Mouse (Mus musculus) brown adipose tissue, adult 24 weeks (tissue): ENCODE measurements around the gene Sars. TPM values are rescaled to one million over a fixed set of nuclear protein-coding genes. Genes with fewer than 3 reads are reported as not detected.

ENCODE experiments used
- H3K27ac ChIP-seq: fragments of 200-500 bp; replicated peaks from 2 replicates; pipeline ENCODE4 v1.5.1; 2012; ENCODE audit warnings: low read depth, mild to moderate bottlenecking, low read length
- H3K4me1 ChIP-seq: fragments of 200-500 bp; 2 replicates; pipeline ENCODE4 v1.6.1; 2012; ENCODE audit warnings: low read length, mixed read lengths; ENCODE audit not compliant: control insufficient read depth, insufficient read depth, insufficient read length
- H3K4me3 ChIP-seq: fragments of 200-500 bp; 2 replicates; pipeline ENCODE4 v1.5.1; 2012; ENCODE audit warnings: low read depth, mild to moderate bottlenecking, low read length, moderate library complexity; ENCODE audit not compliant: insufficient read depth
- polyA plus RNA-seq: library from polyadenylated mRNA; stranded (reverse); fragments of >200 nt; gene quantifications from 2 replicates; pipeline ENCODE4 v1.2.4, GENCODE M21; 2012; ENCODE audit not compliant: missing spikeins, insufficient read depth, insufficient read length

The Sars gene
- polyA plus RNA-seq, 1 experiment: 87.8 TPM

DNA sequence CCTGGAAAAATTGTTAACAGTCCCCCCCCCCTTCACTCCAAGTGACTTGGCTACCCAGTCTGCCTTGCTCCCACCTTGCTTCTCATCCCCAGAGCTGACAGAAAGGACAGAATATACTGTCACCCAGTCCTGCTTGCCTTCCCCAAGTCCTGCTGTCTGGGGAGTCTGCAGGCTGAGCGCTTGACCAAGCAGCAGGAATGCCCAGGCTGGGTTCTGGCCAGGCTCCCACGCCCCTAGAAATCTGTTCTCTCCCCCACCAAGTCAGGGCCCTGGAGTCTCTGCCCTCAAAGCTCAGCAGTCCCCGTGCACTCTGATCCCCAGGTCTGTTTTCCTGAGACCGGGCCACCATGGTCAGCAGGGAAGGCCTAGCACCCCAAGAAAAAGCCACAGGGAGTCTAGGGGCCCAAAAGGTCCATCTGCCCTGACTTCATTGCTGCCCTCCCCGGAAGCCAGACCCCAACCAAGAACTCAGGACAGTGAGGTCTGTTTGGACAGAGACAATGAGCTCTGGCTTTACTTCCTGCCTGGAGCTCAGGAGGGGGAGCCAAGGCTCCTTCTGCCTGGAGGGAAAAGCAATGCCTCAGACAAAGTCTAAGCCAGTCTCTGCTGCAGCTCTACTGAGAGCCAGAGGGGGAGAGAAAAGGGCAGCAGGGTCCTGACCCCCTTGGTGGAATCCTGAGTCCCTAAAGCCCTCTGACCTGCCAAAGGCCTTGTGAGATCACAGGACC is 33.8 kb downstream of the Sars start:
- Histone ChIP-seq H3K4me3 (no peak overlapping the region), H3K4me1 (no peaks in the 10 kb centered on the region; the same call in 1 of the 2 replicates), H3K27ac (no peak overlapping the region)

DNA sequence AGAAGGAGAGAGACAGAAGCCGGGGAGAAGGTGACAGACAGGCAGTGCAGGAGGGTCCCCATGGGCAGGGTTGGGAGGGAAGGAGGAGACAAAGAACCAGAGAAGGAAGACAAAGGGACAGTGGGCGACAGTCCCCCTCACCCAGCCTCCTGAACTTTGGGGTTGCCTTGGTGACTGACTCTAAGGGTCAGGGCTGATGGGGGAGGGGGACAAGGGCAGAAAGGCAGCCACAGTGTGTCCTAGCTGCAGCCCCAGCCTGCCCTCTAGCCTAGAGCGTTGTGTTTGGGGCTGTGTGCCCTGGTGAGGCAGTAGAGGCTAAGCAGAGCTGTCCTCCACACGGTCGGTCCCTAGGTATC is 34.7 kb downstream of the Sars start:
- H3K27ac ChIP-seq: no peak overlapping the region
- no peak overlapping the region for H3K4me3 ChIP-seq
- H3K4me1 ChIP-seq: no peaks in the 10 kb centered on the region; the same call in 1 of the 2 replicates

DNA sequence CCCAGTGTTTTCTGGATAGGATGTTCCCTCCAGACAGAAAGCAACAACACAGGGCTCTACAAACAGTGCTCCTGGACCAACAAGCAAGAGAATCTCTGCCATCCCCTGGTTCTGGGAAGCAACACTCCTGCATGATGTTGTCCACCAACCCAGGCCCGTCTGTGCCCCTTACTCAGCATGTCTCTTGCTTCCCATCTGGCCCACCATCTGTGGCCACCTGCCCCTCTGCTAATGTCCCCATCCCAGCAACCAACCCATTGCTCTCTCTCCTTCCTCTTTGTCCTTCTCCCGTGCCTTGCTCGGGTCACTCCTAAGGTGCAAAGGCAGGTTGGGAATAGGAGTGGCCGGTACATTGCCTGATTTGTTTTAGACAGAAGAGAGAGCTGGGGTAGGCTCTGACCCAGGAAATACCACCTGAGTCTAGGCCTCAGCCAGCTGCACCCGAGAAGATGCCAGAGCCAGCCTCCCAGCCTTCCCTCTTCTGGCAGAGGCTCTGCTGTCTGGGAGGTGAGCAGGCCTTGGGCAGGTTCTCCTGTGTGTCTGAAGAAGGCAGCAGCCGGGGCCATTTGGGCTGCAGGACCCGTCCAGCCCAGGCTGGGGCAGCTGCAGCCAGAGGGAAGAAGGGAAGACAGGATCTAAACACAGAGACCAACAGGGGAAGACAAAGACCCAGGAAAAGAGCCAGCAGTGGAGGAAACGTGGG is 35.2 kb downstream of the Sars start:
- H3K27ac ChIP-seq: no peak overlapping the region
- H3K4me1 ChIP-seq: no peaks in the 10 kb centered on the region
- no peak overlapping the region for H3K4me3 ChIP-seq

DNA sequence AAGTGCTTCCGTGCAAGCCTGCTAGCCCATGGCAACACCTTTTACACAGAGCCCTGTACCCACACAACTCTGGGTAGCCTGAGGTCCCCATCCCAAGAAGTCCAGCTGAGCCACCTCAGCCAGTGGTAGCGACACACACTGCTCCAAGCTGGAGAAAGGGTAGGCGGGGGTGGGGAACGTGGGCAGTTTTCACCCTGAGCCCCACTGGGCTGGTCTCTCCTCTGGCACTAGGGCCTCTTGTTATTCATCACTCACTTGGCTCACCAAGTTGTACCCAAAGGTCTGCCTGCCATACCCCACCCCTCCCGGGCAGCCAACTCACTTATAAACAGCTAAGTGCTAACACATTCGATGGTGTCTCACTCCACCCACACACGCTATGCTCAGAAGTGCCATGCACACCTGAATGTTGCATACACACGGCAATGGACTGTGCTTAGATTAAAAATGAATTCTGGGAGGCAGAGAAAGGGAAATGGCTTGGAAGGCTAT is 36.4 kb downstream of the Sars start:
- no peak overlapping the region for H3K4me3 ChIP-seq
- H3K4me1 ChIP-seq: no peaks in the 10 kb centered on the region

DNA sequence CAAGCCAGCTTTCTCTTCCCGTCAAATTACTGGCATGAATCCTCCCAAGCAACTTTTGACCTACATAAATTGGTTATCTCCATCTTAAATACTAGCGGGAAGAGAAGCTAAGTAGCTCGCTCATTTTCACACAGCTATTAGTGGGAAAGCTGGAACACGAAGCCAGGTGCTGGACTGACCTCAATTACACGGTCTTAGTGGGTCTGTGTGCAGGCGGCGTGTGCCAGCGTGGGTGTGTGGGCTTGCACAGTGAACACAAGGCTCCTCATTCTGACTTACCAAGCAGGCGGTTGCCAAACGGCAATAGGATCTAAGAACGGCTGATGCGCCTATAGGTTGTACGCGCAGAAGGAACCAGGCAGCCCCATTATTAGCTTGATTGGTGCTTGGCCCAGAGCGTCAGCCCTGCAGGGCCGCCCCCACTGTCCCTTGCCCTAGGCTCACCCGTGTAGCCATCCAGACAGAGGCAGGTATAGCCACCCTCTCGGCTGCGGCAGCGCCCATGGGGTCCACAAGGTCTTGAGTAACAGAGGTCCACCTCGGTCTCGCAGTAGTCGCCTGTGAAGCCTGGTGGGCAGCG is 38.6 kb downstream of the Sars start:
- Histone ChIP-seq H3K4me3 (no peak overlapping the region), H3K4me1 (no peaks in the 10 kb centered on the region)

More for the DNA sequence above, 36.4 kb downstream of the Sars start:
- H3K27ac ChIP-seq: no peak overlapping the region

DNA sequence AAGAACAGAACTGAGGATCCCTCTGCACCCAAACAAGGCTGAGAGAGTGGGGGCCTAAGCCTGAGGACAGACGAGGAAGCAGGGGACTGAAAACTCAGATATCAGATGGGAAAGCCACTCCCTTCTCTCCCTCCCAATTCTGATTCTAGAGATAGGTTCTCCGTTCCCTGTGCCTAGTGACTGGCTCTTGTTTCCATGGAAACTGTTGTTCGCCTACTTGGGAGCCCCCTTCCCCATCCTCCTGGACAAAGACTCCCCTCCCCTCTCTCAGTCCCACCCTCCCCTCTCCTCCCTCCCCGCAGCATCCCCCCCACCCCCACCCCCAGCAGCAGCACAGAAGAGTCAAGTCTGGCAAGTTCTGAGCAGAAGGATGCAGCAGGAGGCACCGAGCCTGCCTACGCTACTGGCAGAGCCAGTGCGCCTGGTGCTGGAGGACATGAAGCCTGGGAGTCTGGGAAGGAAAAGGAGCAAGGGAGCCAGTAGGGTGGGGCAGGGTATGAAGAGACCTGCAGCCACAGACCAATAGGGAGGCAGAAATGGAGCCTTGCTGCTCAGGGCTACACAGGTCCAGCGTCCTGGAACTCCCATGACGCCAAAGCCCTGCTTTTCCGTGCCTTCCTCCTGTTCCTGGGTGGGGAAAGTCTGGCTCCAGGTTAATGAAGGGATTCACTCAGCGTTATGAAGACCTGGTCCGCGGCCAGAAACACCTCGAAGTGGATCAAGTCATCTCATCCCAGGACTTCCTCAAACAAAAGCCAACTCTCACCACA is 39.3 kb downstream of the Sars start:
- Histone ChIP-seq H3K4me3 (no peak overlapping the region), H3K27ac (no peak overlapping the region), H3K4me1 (no peaks in the 10 kb centered on the region)

More for the DNA sequence above, 38.6 kb downstream of the Sars start:
- H3K27ac ChIP-seq: no peak overlapping the region

DNA sequence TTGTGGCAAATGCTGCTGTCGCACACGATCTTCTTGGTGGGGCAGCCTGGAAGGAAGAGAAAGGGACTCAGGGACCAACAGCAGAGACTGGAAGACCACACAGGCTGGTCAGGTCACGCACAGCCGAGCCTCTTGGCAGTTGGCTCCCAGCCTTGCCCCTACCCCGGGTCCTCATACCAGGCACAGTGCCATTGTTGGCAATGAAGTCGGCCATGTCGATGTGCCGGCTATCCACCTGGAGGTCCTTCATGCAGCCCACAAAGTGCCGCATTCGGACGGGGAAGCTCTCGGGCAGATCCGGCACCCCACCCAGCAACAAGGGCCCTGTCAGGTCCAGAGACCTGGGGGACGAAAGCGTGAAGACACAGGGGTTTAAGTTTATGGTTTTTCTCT is 42.5 kb downstream of the Sars start:
- H3K4me3 ChIP-seq: no peak overlapping the region
- no peaks in the 10 kb centered on the region for H3K4me1 ChIP-seq
- no peak overlapping the region for H3K27ac ChIP-seq

DNA sequence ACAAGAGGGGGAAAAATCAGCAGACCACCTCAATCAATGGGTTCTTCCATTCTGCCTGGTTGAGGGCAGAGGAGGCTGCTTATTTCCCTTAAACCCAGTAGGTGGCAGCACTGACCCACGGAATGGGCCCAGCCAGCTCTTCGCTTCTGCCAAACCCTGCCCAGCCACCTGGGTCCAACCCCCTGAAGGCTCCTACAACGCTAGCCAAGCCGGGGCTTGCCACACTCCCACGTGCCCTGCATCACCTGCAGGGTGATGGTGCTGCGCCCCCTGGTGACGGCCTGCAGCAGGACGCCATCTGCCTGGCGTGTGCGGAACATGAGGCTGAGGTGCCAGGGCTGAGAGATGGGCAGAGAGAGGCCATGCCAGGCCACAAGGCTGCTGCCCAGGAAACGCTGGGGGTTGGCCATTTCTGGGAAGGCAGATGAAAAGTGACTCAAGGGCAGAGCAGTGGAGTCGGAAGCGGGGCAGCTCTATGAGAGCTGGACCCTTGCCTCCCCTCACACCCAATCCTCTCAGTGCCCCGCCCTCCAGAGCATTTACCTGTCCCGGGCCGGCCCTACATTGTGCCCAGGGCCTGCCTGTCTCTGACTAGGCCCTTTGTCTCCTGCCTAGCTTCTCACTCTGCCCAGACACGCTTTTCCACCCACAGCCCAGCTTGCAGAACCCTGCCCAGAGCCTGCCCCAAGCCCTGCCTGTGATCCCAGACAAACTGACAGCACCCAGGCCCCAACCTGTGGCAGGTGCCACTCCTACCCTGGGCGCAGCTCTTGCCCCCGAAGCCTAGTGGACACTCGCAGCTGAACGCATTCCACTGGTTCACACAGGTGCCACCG is 43.1 kb downstream of the Sars start:
- Histone ChIP-seq H3K4me3 (no peak overlapping the region), H3K4me1 (no peaks in the 10 kb centered on the region), H3K27ac (no peak overlapping the region)

DNA sequence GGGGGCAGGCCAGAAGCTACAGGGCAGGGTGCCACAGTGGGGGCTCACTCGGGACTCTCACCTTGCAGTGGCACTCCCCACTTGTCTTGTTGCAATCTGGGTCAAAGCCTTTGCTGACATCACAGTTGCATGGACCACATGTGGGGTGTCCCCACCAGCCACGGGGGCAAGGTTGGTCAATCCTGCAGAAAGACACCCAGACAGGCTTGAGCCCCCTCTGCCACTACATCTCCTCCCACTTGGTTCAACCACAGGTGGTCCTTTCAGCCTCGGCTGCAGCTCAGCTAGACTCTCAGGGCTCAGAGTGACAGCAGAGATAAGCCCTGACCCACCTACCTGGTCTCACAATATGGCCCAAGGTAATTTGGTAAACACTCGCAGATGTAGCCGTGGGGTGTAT is 44.6 kb downstream of the Sars start:
- Histone ChIP-seq H3K27ac (no peak overlapping the region), H3K4me3 (no peak overlapping the region), H3K4me1 (no peaks in the 10 kb centered on the region)

DNA sequence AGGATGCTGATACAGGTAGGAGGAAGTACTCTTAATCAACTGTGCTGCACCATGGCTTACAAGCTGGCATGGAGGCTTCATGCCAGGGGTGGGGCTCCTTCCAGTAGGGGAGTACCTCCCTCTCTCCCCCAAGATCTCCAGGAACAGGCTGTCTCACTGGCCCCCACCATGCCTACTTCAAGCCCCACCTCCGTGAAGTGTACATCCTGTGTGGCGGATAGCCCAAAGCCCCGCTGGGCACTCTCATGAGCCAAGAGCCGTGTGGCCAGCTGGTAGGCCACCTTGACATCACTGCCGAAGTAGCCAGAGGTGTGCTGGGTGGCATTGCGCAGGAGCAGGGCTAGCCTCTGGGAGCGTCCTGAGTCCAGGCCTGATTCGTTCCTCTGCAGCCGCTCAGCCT is 46.7 kb downstream of the Sars start:
- Histone ChIP-seq H3K4me3 (no peak overlapping the region), H3K4me1 (no peaks in the 10 kb centered on the region)

DNA sequence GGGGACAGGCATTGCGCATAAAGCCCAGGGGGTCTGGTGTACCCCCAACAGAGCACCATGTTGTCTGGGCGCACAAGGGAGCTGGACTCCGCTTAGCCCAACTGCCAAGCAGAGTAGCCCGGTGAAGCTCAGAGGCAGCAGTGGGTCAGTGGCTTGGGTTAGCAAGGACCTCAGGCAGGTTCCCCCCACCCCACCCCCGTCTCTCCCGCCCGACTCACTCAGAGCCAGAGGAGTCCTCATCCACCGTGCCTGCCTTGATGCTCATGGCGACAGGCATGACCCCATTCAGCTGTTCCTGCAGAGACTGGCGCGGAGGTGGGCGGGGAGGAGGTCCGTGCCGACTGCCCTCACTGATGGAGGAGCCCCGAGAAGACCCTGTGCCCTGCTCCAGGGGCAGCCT is 52.2 kb downstream of the Sars start:
- Histone ChIP-seq H3K27ac (no peak overlapping the region), H3K4me3 (no peak overlapping the region), H3K4me1 (no peaks in the 10 kb centered on the region)

More for the DNA sequence above, 46.7 kb downstream of the Sars start:
- H3K27ac ChIP-seq: no peak overlapping the region

DNA sequence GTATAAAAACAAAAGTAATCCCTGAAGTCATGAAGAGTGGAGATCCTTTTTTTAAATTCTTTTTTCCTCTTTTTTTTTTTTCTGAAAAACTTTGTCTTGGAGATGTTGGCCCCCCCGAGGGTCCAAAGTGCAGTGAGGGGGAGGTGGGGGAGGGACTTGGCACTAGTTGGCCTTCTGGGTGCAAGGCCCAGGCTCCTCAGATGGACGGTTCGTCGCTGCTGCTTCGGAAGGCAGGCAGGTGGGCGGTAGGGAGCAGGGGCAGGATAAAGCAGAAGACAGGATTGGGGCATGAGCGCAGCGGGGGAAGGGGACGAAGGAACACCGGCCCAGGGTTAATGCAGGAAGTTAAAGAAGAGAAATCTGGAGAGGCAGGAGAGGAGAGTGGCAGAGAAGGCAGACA is 52.7 kb downstream of the Sars start:
- H3K27ac ChIP-seq: no peak overlapping the region
- H3K4me1 ChIP-seq: no peaks in the 10 kb centered on the region
- no peak overlapping the region for H3K4me3 ChIP-seq

DNA sequence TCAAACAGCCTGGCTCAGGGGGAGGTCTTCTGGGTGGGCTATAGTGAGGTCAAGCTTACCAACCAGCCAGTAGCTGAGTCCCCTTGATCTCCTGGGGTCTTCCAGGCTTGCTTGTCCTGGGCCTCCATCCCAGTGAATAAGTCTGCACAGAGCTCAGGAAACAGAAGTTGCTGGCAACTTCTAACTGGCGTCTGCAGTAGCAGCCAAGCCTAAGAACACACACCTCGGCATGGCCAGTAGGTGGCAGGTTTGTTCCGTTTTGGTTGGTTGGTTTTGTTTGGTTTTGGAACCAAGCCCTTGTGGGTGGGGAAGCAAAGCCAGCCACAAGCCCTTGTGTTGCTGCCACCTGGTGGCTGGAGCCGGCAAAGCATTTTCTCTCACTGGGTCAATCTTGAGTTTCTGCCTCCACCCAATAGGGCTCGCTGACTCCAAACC is 55.9 kb downstream of the Sars start:
- Histone ChIP-seq H3K27ac (no peak overlapping the region), H3K4me3 (no peak overlapping the region), H3K4me1 (no peaks in the 10 kb centered on the region)

DNA sequence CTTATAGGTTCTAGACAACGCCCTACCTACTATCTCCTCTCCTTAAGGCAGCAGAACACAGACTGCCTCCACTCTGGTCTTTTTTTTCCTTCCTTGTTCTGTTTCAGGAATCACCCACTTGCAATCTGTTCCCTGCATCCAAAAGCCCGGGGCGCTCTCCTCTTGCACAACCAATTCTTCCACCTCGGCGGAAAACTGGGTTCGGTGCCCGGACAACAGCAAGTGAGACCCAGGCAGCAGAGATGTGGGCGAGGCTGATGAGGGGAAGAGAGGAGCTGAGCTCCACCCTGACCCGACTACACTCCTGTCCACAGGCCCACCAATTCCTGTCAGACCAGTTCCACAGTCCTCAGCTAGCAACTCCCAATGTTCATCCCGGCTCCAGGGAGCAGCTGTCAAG is 58.8 kb downstream of the Sars start:
- Histone ChIP-seq H3K4me1 (0 out of 2 replicates have a peak, but pooled peaks cover 2% of the 10 kb centered on the region), H3K4me3 (no peak overlapping the region), H3K27ac (no peak overlapping the region)
